Mouse (Mus musculus) liver, adult 2 months (tissue): ENCODE results near the gene Rap1gap2.

Experiments
- CTCF ChIP-seq: fragments of 200-500 bp; IDR thresholded peaks from 2 replicates; pipeline ENCODE4 v1.5.1; 2011; ENCODE audit warnings: low read depth, low read length, control low read depth
- POLR2A ChIP-seq: fragments of 200-500 bp; IDR thresholded peaks from 2 replicates; pipeline ENCODE4 v1.6.1; 2011; ENCODE audit warnings: low read length, control low read depth; ENCODE audit not compliant: insufficient read depth; ENCODE audit errors: extremely low read depth

DNA sequence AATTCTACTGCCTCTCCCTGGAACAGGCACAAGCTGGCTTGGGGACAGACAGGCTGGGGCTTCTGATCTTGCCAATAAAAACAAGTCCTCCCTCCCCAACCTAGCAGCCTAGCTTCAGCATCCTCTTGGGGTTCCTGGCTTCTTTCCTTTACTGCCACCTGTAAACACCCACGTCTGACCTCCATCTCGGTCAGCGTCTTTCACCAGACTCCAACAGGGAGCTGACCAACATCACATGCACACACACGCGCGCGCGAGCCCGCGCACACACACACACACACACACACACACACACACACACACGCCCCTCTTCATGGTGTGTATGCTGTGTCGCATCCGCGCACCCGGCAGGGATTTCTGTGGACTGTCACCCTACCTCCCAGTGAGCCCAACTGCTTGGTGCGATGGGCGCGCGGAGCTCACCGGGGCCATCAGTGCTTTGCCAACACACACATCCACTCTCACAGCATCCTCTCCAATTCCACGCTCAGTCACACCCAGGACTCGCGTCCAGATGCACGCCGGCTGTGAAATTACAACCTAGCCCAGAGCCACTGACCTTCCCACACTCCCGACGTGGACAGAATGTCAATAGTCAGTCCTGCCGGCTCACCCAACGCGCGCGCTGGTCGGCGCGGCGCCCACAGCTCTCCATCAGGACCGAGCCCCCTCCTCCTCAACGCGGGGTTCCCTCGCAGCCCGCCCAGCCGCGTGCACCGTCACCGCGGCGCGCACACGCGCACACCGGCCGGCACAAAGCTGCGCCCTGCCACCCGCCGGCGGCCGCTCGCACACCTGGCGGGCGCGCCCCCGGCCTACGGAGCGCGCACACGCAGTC is 21.1 kb downstream of the Rap1gap2 start:
- TF ChIP-seq POLR2A (no peak), CTCF (no peak)
